Mouse (Mus musculus) CH12.LX (cell line): ENCODE results near the gene Ecm1. TPM values are rescaled to one million over a fixed set of nuclear protein-coding genes. Genes with fewer than 3 reads are reported as not detected.

Source experiments
- DNase-seq: peaks from one replicate; pipeline ENCODE4 v3.0.0-alpha.2; 2013; ENCODE audit errors: extremely low read depth
- H3K27ac ChIP-seq: 2 replicates; pipeline ENCODE4 v1.5.1; 2012; ENCODE audit warnings: low read depth, mild to moderate bottlenecking, control low read depth, moderate library complexity; ENCODE audit not compliant: insufficient read depth
- H3K27me3 ChIP-seq: replicated peaks from 2 replicates; pipeline ENCODE3; 2012; ENCODE audit warnings: inconsistent platforms
- H3K36me3 ChIP-seq, 2 experiments: replicated peaks in 1 of 2; 2 replicates each; pipeline versions ENCODE3 to v1.6.1; 2012; ENCODE audit warnings: inconsistent platforms in 1 of 2, low read length in 1 of 2, mild to moderate bottlenecking in 1 of 2, mixed read lengths in 1 of 2, moderate library complexity in 1 of 2; ENCODE audit not compliant: control insufficient read depth in 1 of 2, insufficient read depth in 1 of 2
- H3K4me1 ChIP-seq, 2 experiments: 2 replicates each; pipeline ENCODE4 v1.6.1; 2012; ENCODE audit warnings: inconsistent platforms in 1 of 2, moderate library complexity in 1 of 2; ENCODE audit not compliant: insufficient read depth in 2 of 2, control insufficient read depth in 1 of 2
- H3K4me2 ChIP-seq: 2 replicates; pipeline ENCODE4 v1.6.1; 2012; ENCODE audit warnings: low read depth, mild to moderate bottlenecking, control low read depth; ENCODE audit not compliant: poor library complexity, insufficient read depth, severe bottlenecking
- H3K4me3 ChIP-seq, 3 experiments: fragments of 150-350 bp in 1 of 3; sonication (generic) in 1 of 3; replicated peaks in 1 of 3; 2 replicates each; pipeline versions ENCODE3 to v1.5.1; 2011 to 2012; ENCODE audit warnings: low read depth in 2 of 3, low read length in 2 of 3, mild to moderate bottlenecking in 2 of 3, moderate library complexity in 2 of 3, control low read depth in 1 of 3, improper control_type of control experiment in 1 of 3, inconsistent platforms in 1 of 3, mixed read lengths in 1 of 3; ENCODE audit not compliant: poor library complexity in 1 of 3
- H3K79me2 ChIP-seq: replicated peaks from 2 replicates; pipeline ENCODE4 v1.6.1; 2012; ENCODE audit warnings: mild to moderate bottlenecking, moderate library complexity; ENCODE audit not compliant: control insufficient read depth, poor library complexity, insufficient read depth, severe bottlenecking; ENCODE audit errors: extremely low read depth
- H3K9ac ChIP-seq: 2 replicates; pipeline ENCODE4 v1.6.1; 2012; ENCODE audit warnings: low read depth, mild to moderate bottlenecking, control low read depth, moderate library complexity; ENCODE audit not compliant: insufficient read depth
- H3K9me3 ChIP-seq: replicated peaks from 2 replicates; pipeline ENCODE3; 2012; ENCODE audit warnings: low read length, inconsistent platforms, mixed read lengths
- BHLHE40 ChIP-seq: IDR thresholded peaks from 2 replicates; pipeline ENCODE4 v1.6.1; 2011; ENCODE audit warnings: mild to moderate bottlenecking, low read depth, low read length, improper control_type of control experiment
- CHD1 ChIP-seq: IDR thresholded peaks from 2 replicates; pipeline ENCODE4 v1.6.1; 2012; ENCODE audit warnings: low read depth, low read length, improper control_type of control experiment, inconsistent platforms
- E2F4 ChIP-seq: IDR thresholded peaks from 2 replicates; pipeline ENCODE4 v1.6.1; 2011; ENCODE audit warnings: low read depth, low read length, improper control_type of control experiment; ENCODE audit not compliant: insufficient replicate concordance
- ELF1 ChIP-seq: IDR thresholded peaks from 2 replicates; pipeline ENCODE4 v1.6.1; 2014; ENCODE audit warnings: low read depth, mild to moderate bottlenecking, inconsistent platforms, low read length, improper control_type of control experiment
- EP300 ChIP-seq: IDR thresholded peaks from 2 replicates; pipeline ENCODE4 v1.6.1; 2011; ENCODE audit warnings: low read length, improper control_type of control experiment
- HCFC1 ChIP-seq: IDR thresholded peaks from 2 replicates; pipeline ENCODE4 v1.6.1; 2012; ENCODE audit warnings: low read depth, mild to moderate bottlenecking, inconsistent platforms, low read length, improper control_type of control experiment
- JUN ChIP-seq: IDR thresholded peaks from 2 replicates; pipeline ENCODE4 v1.6.1; 2011; ENCODE audit warnings: low read depth, mild to moderate bottlenecking, low read length, improper control_type of control experiment, moderate library complexity; ENCODE audit not compliant: insufficient read depth
- MYC ChIP-seq: IDR thresholded peaks from 2 replicates; pipeline ENCODE4 v1.6.1; 2011; ENCODE audit warnings: low read depth, mild to moderate bottlenecking, improper control_type of control experiment, low read length
- NELFE ChIP-seq: IDR thresholded peaks from 2 replicates; pipeline ENCODE4 v1.6.1; 2011; ENCODE audit warnings: low read depth, low read length, improper control_type of control experiment
- POLR2A ChIP-seq: IDR thresholded peaks from 2 replicates; pipeline ENCODE4 v1.6.1; 2011; ENCODE audit warnings: low read depth, mild to moderate bottlenecking, improper control_type of control experiment, low read length
- POLR2AphosphoS2 ChIP-seq: IDR thresholded peaks from 2 replicates; pipeline ENCODE4 v1.6.1; 2011; ENCODE audit warnings: low read depth, low read length, improper control_type of control experiment
- SIN3A ChIP-seq: IDR thresholded peaks from 2 replicates; pipeline ENCODE4 v1.6.1; 2012; ENCODE audit warnings: low read length, improper control_type of control experiment, inconsistent platforms
- SMC3 ChIP-seq: IDR thresholded peaks from 2 replicates; pipeline ENCODE4 v1.6.1; 2011; ENCODE audit warnings: low read depth, low read length, improper control_type of control experiment
- TCF12 ChIP-seq: IDR thresholded peaks from 2 replicates; pipeline ENCODE4 v1.6.1; 2014; ENCODE audit warnings: low read depth, mild to moderate bottlenecking, inconsistent platforms, low read length, improper control_type of control experiment
- USF1 ChIP-seq: IDR thresholded peaks from 2 replicates; pipeline ENCODE4 v1.6.1; 2014; ENCODE audit warnings: low read depth, mild to moderate bottlenecking, inconsistent platforms, low read length, improper control_type of control experiment
- USF2 ChIP-seq: conservative IDR thresholded peaks from 2 replicates; pipeline ENCODE4 v1.6.1; 2011; ENCODE audit warnings: low read depth, low read length, improper control_type of control experiment
- ZC3H11A ChIP-seq: IDR thresholded peaks from 2 replicates; pipeline ENCODE4 v1.6.1; 2012; ENCODE audit warnings: low read depth, mild to moderate bottlenecking, inconsistent platforms, low read length, improper control_type of control experiment
- ZMIZ1 ChIP-seq: IDR thresholded peaks from 2 replicates; pipeline ENCODE4 v1.6.1; 2012; ENCODE audit warnings: low read depth, mild to moderate bottlenecking, inconsistent platforms, low read length, improper control_type of control experiment
- dilution Hi-C: fragments of 300-500 bp; cut with MboI; formaldehyde crosslinking; loops from 2 replicates; pipeline ENCODE4 v1.14.3; 2020; ENCODE audit warnings: low sequenced_read_pairs; ENCODE audit not compliant: extremely low pct_unique_long_range_greater_than_20kb, extremely low pct_ligation_motif_present
- in situ Hi-C: fragments of 300-500 bp; cut with MboI; formaldehyde crosslinking; loops from 3 replicates; pipeline ENCODE4 v1.14.3; 2019; ENCODE audit warnings: low sequenced_read_pairs, low pct_ligation_motif_present, low pct_unique_long_range_greater_than_20kb, mixed read lengths
- polyA plus RNA-seq: library from polyadenylated mRNA; unstranded; fragments of >175 nt; gene quantifications from 2 replicates; pipeline ENCODE4 v1.2.1, GENCODE M21; 2012; ENCODE audit warnings: low read depth; ENCODE audit not compliant: insufficient read length
- total RNA-seq, 2 experiments: library from RNA; depleted of rRNA; stranded (reverse); fragments of 300-350 nt in 1 of 2; fragments of >200 nt in 1 of 2; gene quantifications; 2 replicates each; pipeline ENCODE4 v1.2.3; 2012 to 2014

Ecm1 gene
- total and polyA plus RNA-seq, 3 experiments: 0.40 to 4.0 (median 0.42) TPM

GRCm38 (mm10) chr3:95761771-95762170 is 22.4 kb upstream of the Ecm1 start:
- dilution Hi-C loops (no loop called here), in situ Hi-C loops (loop anchor here (25.0 kb wide), 1 partner anchor 249 kb away; no protein-coding TSS in a partner anchor)
- no peaks in the 10 kb centered on the region for H3K27me3 ChIP-seq
- H3K4me3 ChIP-seq: no peak overlapping the region
- no peak overlapping the region for H3K9ac ChIP-seq
- H3K27ac ChIP-seq: no peak overlapping the region
- DNase-seq: no peak
- TF ChIP-seq USF1 (no peak), NELFE (no peak), USF2 (no peak), HCFC1 (no peak)
- TF ChIP-seq, all 38 proteins: peak for 0
- Histone ChIP-seq H3K4me2 (no peak overlapping the region), H3K36me3 (peaks cover 23 to 47% of the 10 kb centered on the region in 2 experiments), H3K9me3 (no peaks in the 10 kb centered on the region), H3K4me1 (peaks cover 3 to 16% of the 10 kb centered on the region in 2 experiments; a peak in 2 of 4 replicates), H3K79me2 (no peaks in the 10 kb centered on the region)

- Histone ChIP-seq H3K36me3 (peaks cover 18 to 36% of the 10 kb centered on the region in 2 experiments), H3K79me2 (no peaks in the 10 kb centered on the region), H3K27me3 (no peaks in the 10 kb centered on the region), H3K9me3 (no peaks in the 10 kb centered on the region), H3K4me3 (no peak overlapping the region), H3K9ac (no peak overlapping the region), H3K27ac (no peak overlapping the region), H3K4me1 (peaks cover 3 to 17% of the 10 kb centered on the region in 2 experiments; a peak in 3 of 4 replicates), H3K4me2 (no peak overlapping the region)
- in situ Hi-C loops: loop anchor here (25.0 kb wide), 1 partner anchor 248 kb away; no protein-coding TSS in a partner anchor
- TF ChIP-seq ZMIZ1 (no peak), CHD1 (no peak), JUN (no peak), TCF12 (no peak)
- dilution Hi-C loops: no loop called here
- no peak for DNase-seq
Measured at GRCm38 (mm10) chr3:95760656-95761055, 21.3 kb upstream of the Ecm1 start.

GRCm38 (mm10) chr3:95760106-95760505 is 20.7 kb upstream of the Ecm1 start, which contains the start of gene Tars2:
Tars2 (minus strand) TSS chr3:95760206.
- H3K4me2 ChIP-seq: no peak within 1 kb of the TSS
- H3K9ac ChIP-seq: no peak within 1 kb of the TSS
- H3K4me3 ChIP-seq: no peak within 1 kb of the TSS
- no peaks in the 10 kb centered on the region for H3K9me3 ChIP-seq
- no peak for DNase-seq
- dilution Hi-C loops: no loop called here
- peaks cover 8 to 22% of the 10 kb centered on the region in 2 experiments; a peak in 3 of 4 replicates for H3K4me1 ChIP-seq
- H3K27me3 ChIP-seq: no peaks in the 10 kb centered on the region
- peaks cover 12 to 30% of the 10 kb centered on the region in 2 experiments for H3K36me3 ChIP-seq
- H3K27ac ChIP-seq: no peak within 1 kb of the TSS
- in situ Hi-C loops: loop anchor here (25.0 kb wide), 1 partner anchor 248 kb away; no protein-coding TSS in a partner anchor
- no peaks in the 10 kb centered on the region for H3K79me2 ChIP-seq
- no peak for TF ChIP-seq POLR2A
- no peak for TF ChIP-seq SIN3A
- no peak for TF ChIP-seq MYC
- no peak for TF ChIP-seq ZMIZ1
- TF ChIP-seq E2F4: no peak
- no peak for TF ChIP-seq POLR2AphosphoS2
- TF ChIP-seq JUN: no peak
- no peak for TF ChIP-seq ZC3H11A
- no peak for TF ChIP-seq BHLHE40
- no peak for TF ChIP-seq ELF1
- no peak for TF ChIP-seq CHD1
- no peak for TF ChIP-seq EP300
- TF ChIP-seq SMC3: no peak
- TF ChIP-seq, all 38 proteins: peak for 0
